Mouse (Mus musculus) c-Kit-negative CD71-positive TER-119-positive erythroid progenitor cells, embryonic 14.5 days (primary cell): ENCODE data around the gene Lipc.

Experiments
- DNase-seq: peaks from one replicate; pipeline ENCODE4 v3.0.0-alpha.2; 2013; ENCODE audit warnings: low read depth, low spot score

Gene Lipc

DNA sequence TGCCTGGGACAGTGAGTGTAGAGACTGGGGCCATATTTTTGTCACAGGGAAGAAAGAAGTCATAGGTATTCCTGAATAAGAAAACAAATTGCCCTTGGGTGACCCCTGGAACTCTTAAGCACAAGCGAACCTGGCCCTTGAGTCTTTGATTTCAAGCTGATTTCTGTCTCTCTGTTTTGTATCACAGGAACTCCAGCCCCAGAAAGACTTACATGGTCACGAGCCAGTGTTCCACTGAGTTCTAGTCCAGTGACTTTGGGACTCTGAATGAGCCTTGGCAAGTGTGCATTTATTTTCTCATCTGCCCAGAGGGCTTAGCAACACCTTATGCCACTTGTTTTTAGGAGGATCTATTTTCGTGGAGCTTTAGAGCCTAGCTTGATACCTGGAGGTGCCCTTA, 5.7 kb upstream of the Lipc start:
- no peak for DNase-seq

DNA sequence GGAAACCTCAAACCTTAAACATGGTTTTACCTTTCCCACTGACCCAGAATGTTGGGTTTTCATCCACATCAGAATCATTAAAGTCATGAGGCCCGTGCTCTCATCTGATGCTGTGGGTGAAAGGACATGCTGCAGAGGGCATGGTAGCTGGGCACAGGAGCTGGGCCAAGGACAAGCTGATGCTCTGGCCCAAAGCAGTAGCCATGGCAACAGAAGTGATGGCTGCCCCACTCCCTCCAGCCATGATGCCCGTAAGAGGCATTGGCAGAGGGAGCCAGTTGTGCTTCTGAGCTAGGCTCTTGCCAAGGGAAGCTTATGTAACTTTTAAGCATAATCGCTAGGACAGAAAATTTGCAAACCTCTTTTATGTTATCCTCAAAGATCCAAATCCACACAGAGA, 2.2 kb upstream of the Lipc start:
- no peak for DNase-seq

DNA sequence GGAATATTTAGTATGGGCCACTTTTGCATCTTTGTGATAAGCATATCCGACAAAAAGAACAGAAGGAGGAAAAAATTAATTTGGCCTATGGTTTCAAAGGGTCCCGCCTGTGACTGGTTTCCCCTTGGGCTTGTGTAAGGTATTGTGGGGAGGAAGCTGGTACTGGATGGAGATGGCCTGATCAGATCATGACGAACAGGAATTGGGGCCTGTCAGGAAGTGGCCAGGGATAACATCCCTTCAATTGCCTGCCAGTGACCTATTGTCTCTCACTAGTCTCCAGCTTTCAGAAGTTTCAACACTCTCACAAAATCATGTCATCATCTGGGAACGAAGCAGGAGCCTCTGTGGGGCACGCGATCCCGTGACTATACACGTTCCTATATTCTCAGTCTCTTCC, 2.7 kb downstream of the Lipc start:
- no peak for DNase-seq

DNA sequence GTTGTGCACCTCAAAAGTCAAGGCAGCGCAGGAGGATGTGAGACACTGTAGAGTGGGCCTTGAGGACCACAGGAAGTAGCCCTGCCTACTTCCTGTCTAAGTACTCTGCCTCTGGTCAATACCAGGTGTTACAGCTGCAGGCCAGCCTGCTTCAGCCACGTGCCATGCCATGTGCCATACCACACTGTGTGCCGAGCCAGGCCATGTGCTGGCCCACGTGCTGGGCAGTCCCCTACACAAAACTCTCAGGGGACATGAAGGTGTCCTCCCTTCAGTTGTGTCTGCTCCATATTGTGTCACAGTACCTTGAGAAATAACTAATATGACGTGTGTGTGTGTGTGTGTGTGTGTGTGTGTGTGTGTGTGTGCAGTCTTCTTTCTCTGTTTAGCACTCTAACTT, 4.7 kb downstream of the Lipc start:
- no peak for DNase-seq

DNA sequence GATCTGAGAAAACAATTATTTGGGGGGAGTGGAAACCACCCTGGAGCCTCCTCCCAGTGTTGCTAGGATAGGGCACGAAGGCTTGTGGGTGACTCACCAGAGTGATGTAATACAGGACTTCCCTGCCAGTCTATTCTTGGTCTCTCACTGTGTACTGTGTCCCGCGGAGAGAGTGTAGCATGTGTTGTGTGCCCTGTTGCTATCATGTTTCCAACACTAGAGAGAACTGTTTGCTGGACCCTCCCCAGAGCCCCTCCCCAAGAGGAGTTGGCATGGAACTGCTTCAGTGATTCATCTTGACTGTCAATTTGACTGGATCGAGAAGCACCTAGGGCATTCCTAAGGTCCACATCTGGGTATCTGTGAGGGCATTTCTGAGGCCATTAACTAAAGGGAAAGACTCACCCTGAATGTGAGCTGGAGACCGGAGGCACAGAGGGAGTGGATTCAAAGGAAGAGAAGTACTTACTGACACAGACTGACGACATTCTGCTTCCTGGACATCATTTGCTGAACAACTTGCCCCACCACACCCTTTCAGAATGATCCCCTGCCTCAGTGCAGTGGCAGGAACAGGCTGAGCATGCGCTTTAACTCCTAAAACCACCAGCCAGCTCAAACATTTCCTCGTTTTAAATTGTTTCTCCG, 9.2 kb downstream of the Lipc start:
- no peak for DNase-seq

DNA sequence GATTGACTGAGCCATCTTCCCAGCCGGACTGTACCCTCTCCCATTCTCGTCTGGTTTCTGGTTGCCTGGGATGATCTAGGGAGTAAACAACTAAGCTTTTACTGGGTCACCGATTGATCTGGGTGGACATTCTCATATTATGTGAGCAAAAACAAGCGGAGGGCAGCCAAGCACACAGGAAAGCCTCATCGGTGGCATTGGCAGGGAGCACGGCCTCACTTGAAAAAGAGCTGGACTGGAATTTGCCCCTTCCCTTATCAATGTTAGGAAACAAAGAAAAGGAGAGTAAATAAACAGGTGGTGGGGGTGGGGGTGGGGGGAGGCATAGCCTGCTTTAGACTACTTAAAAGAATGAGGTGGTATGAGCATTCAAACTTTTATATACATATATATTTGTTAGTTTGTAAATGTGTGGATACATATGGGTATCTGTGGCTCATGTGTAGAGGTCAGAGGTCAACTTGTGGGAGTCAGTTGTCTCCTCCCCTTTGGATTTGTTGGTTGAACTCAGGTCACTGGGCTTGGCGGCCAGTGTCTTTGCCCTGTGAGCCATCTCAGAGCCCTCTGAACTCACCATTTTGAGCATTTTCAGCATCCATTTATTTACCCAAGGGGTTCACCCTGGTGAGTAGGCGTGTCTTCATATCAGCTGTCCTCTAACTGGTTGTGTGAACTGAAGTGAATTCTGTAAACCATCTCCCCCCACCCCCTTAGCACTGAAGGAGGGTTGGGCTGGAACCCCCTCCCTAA, 12.1 kb downstream of the Lipc start:
- DNase-seq = no peak

DNA sequence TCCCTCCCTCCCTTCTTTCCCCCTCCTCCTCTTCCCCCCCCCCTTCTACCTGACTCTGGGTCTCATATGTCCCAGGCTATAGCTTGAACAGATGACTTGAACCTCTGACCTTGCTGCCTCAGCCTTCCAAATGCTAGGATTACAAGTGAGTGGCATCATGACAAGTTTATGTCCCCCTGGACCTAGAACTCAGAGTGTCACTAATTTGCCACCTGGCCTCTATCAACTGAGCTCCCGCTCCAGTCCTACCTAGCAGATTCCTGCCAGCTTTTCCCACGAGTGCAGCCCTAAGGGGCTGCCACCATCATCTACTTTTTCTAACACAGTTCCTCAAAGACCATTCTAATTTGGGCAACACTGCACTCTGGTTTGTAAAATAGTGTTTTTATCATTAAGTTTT, 13.2 kb downstream of the Lipc start:
- no peak for DNase-seq

DNA sequence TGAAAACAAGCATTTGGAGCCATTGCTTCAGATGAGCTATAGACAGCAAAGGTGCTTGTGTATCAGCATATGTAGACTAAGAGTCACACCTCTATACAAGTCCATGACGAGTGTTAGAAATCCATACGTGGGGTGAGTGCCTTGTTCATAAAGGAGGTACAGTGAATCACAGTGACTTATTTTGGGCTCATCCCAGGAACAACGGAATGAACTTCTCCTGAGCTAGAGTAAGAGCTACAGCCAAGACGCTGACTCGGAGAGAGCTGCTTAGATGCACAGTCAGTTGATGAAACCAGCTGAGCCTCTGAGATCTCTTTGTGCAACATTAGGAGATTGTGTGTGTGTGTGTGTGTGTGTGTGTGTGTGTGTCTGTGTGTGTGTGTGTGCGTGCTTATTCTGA, 13.9 kb downstream of the Lipc start:
- no peak for DNase-seq

DNA sequence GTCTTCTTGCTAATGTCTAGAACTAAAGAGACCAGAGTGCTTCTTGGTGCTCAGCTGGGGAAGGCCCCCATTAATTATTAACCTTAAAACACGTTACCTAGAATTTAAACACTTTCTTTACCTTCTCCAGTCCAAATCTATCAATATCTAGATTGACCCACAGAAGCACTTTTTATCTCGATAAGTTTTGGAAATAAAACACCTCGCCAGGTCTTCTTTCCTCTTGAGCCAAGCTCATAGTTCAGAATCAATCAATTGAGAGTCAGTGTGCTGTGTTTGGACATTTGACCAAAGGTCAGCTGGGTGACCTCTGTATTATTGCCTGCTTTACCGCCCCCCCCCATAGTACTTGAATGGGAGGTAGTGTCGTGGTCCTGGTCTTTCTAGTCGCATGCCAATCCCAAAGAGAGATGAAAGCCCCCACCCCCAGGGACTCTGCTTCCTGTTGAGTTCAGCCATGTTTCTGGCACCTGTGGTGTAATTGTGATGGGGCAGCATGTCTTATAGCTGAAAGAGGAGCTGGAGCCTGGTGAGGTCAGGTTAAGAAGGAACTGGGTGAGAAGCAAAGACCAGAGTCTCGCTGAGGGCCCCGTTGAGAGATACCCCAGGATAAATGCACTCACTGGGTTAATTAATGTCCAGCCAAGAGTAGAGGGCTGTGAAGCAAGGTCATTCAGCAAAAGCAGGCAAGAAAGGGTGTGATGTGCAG, 17.3 kb downstream of the Lipc start:
- no peak for DNase-seq

DNA sequence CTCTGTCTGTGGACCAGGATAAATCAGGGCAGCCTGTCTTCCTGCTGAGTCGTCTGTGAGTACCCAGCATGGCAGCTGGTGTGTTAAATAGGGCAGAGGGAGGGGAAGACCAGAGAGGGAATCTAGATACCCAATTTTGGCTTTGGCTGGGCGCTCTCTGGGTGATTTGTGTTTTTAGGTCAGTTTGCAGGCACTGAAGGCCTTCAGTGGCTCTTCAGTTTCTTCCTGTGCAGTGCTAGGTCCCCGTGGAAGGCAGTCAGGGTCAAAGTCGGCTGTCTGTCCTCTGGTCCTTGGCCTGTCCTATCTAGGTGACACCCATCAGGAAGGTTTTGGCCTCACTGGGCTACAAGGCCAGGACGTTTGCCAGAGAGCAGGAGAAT, 21.4 kb downstream of the Lipc start:
- no peak for DNase-seq

DNA sequence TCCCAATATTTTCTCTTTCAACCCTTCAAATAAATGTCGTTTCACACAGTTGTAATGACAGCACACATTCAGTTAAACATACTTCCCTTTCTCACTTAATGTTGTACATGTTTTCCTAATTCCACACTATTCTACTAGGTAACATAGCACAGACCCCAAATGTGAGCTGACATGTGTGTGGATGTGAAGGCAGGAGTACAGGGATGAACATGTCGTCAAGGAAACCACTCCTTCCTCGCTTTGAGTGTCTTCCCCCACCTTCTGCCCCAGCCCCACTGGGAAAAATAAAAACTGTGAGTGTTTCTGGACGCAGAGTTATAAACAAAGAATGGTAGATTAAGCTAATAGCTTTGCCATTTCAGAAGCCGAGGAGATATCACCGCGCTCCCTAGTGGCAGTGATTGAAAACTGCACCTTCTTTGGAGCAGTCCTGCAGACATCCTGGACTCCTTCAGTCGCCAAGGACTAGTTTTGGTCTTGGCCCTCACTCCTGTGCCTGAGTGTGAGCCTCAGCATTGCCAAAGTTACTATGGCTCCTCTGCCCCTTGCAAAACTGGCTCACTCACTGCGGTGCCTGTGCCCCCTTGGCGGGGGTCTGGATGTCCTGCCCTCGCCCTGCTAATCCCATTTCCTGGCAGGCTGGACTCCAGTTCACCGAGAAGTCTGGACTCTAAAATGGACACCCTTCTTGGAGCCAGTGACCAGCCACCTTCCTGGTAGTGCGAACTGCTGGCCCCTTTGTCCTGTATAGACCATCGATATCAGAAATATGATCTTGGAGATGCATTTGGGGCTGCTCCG, 22.0 kb downstream of the Lipc start:
- peak; percentile 71 for DNase-seq

DNA sequence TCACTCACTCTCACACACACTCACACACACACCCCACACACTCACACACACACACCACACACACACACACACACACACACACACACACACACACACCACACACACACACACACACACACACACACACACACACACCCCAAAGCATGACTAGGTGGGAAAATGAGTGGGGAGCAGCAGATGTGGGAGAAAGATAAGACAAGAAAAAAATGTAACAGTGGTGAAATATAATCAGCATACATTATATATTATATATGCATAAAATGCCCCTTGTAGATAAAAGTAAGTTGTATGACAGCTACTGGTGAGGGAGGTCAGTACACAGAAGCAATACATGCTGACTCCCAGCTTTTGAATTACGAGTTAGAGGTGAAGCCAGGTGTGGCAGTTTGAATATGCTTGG, 23.6 kb downstream of the Lipc start:
- no peak for DNase-seq

DNA sequence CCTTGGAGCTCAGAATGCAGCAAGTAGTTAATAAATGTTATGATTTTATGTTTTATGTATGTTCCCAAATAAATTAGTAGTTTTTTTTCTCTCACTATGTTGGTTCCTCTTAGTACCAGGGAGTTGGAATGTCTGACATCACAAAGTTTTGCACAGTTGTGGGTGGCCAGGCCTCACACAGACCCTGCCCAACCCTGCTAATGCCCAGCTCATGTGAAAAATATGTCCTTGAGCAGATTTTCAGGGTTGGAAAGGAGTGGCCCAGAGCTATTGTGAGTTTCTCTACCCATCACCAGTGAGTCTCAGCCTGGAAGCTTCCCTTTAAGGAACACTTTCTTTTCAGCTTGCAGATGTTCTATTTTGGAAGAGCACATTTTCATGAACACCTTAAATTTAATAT, 24.3 kb downstream of the Lipc start:
- DNase-seq = no peak

DNA sequence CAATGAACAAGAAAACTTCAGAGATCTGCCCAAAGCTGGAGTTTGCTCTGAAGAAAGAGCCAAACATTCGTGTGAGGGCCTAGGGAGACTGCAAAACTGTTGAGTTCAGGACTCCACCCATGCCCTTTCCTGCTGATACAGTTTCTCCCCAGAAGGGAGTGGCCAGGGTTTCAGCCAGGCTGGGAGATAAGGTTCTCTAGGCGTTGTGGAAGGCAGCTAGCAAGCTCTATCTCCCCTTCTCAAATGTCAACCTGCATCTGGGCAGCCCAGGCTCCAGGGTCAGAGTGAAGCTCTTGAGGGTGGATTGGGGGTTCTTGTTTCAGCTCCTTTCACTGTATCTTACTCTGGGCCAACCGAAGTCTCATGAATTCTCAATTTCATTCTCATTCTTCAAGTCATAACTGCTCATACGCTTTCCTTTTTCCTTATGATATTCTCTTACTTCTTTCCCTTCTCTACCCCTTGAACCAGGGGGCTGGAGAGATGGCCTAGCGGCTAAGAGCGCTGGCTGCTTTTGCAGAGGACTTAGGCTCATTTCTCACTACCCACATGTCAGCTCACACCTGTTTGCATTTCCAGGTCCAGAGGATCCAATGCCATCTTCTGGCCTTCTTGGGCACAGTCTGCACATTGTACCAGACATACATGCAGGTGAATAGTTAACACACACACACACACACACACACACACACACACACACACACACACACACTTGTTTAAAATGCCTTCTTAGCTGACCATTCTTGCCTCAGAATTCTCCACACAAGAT, 25.0 kb downstream of the Lipc start:
- peak; percentile 88 for DNase-seq

DNA sequence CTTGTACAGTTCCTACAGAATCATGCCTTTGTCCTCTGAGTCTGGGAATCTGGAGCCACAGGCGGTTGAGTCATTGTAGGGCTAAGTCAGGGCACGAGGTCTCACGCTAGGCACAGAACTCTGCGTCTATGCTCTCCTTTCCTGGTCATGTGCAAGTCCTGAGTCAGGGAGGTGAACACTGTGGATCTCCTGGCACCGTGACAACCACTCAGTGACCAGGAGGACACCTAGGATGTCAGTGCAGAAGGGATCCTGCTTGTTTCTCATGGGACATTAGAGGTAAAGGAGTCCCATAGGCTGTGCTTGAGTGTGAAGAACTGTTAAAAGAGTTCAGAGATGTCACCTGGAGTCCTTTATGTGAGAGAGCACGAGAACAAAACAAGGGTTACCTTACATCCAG, 26.8 kb downstream of the Lipc start:
- DNase-seq = no peak

DNA sequence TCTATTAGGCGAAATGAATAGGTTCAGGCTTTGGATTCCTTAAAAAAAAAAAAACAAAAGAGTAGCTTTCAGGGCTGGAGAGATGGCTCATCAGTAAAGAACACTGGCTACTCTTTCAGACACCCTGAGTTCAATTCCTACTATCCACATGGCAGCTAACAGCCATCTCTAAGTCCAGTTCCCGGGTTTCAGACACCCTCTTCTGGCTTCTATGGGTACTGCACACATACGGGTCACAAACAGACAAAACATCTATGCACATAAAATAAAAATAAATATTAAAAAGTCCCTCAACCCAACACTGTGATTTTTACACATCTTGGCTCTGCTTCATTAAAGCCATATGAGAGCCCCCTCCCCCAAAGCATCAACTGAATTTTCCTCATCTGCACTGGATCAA, 27.3 kb downstream of the Lipc start:
- DNase-seq = no peak

DNA sequence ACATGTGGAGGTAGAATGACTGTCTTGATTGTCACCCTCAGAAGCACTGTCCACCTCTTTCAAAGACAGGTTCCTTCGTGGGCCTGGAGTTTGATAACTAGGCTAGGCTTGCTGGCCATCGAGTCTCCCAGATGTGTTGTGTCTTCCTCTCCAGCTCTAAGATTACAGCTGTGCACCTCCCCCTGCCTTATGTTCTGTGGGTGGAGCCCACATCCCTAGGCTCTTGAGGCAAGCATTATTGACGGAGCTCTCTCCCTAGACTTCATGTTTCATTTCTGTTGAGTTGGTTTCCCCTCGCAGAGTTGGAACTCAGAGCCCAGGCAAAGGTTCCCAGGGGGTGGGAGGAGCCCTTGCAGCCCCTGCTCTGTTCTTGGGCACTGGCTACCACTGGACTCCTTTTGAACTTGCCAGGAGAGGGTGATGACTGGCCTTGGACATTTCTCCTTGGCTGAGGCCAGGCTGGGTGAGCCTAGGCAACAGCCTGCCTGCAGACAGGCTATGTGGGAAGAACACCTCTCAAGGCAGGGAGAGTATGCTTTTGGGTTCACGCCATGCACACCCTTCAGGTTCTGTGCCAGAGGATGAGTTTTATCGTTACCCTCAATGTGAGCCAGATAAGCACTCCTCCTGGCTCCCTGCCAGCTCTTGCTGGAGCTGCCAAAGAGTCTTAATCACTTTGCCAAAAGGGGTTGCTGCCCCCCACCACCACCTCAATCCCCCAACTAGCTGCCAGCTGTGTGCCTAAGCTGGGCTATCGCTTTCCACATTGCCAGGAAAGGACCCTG, 30.1 kb downstream of the Lipc start:
- peak; percentile 87 for DNase-seq

DNA sequence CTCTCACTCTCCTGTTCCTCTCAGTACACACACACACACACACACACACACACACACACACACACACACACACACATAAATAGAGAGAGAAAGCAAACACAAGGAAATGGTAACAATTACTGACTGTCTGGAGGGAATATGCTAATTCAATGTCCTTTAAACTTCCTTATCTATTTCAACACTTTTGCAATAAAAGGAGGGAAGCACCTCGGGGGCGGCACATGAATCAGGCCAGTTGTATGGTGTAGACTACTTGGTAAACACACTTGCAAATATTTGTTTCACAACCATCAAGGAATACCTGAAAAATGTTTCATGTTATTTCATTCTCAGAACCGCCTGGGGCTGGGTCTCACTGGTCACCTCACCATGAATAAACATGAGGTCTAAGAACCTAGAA, 30.9 kb downstream of the Lipc start:
- DNase-seq = no peak

DNA sequence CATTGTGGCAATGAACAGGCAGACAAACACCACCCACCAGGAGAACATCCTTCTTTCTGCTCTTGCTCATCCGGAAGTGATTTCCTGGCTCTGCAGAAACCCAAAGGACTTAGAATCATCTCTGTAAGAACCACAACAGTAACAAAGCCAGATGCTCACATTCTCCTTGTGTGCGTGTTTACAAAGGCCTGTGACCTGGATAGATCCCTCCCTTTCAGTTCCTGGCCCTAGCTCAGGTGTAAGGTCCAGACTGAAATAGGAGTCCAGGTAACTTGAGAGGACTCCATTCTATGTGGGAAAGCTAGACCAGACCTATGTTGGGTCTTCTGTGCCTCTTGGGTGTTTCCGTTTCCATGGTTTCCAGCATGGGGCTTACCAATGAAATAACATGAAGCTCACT, 32.8 kb downstream of the Lipc start:
- DNase-seq = no peak

DNA sequence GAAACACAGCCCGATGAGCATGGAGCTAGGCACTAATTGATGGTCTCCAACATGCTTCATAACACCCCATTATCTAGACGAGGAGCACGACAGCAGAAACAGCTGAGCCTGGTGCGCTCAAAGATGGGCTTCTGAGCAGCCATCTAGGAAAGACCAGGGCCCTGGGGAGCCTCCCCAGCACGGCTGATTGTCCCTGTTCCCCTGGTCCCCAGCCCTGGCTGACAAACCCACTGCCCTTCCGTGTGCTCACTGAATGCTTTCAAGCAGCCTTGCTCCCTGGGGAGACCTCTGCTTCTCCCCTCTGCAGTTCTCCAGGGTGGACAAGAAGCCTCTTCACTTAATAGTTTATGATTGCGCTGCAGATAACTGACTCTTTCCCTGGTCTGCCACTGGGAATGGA, 35.5 kb downstream of the Lipc start:
- DNase-seq = no peak

DNA sequence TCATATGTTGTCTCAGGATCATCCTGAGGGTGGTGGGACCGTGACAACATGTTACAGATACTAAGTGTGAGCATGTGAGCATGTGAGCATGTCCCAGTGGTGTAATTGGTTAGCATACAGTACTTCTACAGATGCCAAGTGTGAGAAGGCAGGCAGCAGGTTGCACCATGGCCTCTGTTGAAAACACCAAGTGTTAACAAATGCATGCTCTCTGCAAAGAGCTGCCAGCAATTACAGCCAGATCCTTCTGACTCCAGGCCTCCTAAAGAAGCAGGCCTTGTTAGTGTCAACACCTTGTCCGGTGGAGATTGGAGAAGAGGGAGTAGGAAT, 36.7 kb downstream of the Lipc start:
- no peak for DNase-seq
